Mouse (Mus musculus) WW6 (cell line): ENCODE measurements around the gene Sh2d1b2.
"Not testable (repeated sequence)": the region's sequence is repeated elsewhere in the genome, so short reads cannot be mapped to it uniquely, and the experiment has no call there.

ENCODE experiments used
- DNase-seq: peaks from one replicate; pipeline ENCODE4 v3.0.0-alpha.2; 2013; ENCODE audit warnings: low read depth, low spot score

Sh2d1b2 gene

GRCm38 (mm10) chr1:170232688-170233087 is at the start of gene Sh2d1b2:
Gene Sh2d1b2 (plus strand): TSS chr1:170232749.
- not testable (repeated sequence) for DNase-seq

GRCm38 (mm10) chr1:170185137-170185536 is 47.4 kb upstream of the Sh2d1b2 start:
- no peak for DNase-seq

DNA sequence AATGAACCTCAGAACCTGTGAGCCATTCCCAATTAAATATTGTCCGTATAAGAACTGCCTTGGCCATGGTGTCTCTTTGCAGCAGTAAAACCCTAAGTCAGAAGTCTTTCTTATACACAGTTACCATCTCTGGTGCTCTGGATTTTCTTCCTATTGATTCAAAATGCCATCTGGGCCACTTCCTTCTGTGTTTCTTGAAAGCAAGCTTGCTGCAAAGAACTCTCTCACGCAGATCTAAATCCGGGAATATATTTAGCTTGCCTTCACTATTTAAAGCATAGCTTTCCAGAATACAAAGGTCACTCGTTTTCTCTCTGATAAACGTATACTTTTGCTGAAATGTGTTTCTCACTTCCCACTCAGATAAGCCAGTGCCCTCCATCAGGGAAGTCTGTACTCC is 46.0 kb upstream of the Sh2d1b2 start:
- DNase-seq = no peak

- no peak for DNase-seq
These were observed 43.9 kb upstream of the Sh2d1b2 start for GRCm38 (mm10) chr1:170188601-170189000.

GRCm38 (mm10) chr1:170190225-170190624 is 42.3 kb upstream of the Sh2d1b2 start:
- DNase-seq = no peak

- DNase-seq = no peak
These were observed 40.6 kb upstream of the Sh2d1b2 start for GRCm38 (mm10) chr1:170191925-170192324.

GRCm38 (mm10) chr1:170196211-170196610 is 36.3 kb upstream of the Sh2d1b2 start:
- no peak for DNase-seq

DNA sequence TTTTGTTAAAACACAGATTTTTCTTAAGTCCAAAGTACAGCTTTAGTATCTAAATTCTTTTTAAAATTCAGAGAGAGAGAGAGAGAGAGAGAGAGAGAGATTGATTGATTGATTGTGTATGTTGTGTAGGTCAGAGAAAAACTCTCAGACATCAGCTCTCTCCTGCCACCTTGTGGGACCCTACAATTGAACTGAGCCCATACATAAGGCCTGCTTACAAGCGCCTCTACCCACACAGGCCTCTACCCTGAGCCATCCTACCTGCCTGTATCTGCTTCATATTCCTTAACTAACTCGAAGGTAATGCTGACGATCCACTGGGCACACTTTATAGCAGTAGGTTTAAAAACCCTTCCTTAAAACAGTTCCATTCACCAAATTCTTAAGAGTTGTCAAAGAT is 32.2 kb upstream of the Sh2d1b2 start:
- no peak for DNase-seq

- no peak for DNase-seq
These were observed 26.2 kb upstream of the Sh2d1b2 start for GRCm38 (mm10) chr1:170206395-170206794.

GRCm38 (mm10) chr1:170213181-170213879 is 19.2 kb upstream of the Sh2d1b2 start:
- DNase-seq = no peak

DNA sequence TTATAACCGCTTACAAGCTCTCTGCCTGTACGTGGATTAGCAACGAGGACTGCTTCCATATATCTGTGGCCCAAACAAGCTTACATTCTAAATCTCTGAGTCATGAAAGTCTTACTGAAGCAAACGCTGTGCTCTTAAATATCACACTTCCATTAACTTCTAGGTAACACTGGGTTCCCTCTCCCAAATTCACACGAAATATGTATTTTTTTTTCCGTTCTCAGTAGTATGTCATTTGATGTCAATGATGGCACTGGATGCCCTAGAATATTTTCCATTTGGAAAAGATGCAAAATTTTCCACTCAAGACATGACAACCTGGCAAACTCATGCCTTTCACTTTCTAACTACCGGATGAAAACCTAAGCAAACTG is 18.2 kb upstream of the Sh2d1b2 start:
- no peak for DNase-seq

DNA sequence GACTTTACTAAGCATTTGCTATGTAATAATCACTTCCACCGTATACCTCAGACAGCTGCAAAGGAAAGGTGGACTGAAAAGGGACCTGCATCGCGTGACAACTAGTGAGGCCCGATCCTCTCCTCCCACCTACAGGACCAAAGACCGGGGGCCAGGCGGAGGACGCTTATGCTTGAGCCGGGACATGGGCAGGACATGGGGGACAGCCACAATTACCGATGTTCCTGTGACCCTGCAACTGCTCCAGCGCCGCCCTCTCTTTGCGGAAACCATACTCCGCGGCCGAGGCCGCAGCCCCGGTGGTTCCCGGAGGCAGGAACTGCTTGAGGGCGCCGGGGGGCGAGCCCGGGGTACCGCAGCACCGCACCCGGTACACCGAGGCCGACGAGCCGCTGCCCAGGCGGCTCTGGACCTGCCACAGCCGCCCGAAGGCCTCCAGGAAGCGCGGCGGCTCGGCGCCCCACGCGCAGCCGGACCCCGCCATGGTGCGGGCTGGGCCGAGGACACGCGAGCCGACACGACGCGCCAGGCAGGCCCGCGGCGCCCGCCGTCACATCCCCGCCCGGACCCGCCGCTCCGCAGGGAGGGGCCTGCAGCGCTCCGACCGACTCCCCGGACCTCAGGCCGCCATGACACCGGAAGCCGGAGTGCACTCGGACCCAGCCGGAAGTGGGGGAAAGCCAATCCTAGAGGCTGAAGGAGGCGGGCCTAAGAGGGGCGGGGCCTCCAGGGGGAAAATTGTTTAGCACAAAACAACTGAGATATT is 17.6 kb upstream of the Sh2d1b2 start, which contains the start of gene Uhmk1:
Gene Uhmk1 (minus strand): TSS at position 641 of the 766 bp plus-strand sequence.
- DNase-seq = peak; percentile 60

- no peak for DNase-seq
These were observed 17.0 kb upstream of the Sh2d1b2 start for GRCm38 (mm10) chr1:170215590-170215989.

- DNase-seq = no peak
These were observed 14.3 kb upstream of the Sh2d1b2 start for GRCm38 (mm10) chr1:170218091-170218884.

DNA sequence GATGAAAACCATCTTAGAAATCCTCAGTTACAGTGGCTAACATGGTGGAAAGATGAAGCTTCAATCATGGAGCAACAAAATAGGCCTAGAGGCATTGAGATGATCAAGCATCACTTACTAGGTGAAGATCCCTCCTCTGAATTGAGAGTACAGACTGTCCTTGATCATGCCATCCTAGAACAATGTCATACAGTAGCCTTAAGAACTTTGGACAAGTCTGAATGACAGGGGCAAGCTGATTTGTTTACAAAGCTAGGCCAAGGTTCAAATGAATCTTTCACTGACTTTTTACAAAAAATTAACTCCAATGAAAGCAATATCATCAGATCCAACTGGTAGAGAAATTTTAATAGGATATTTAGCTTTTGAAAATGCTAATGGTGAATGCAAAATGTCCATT is 12.2 kb upstream of the Sh2d1b2 start:
- no peak for DNase-seq

DNA sequence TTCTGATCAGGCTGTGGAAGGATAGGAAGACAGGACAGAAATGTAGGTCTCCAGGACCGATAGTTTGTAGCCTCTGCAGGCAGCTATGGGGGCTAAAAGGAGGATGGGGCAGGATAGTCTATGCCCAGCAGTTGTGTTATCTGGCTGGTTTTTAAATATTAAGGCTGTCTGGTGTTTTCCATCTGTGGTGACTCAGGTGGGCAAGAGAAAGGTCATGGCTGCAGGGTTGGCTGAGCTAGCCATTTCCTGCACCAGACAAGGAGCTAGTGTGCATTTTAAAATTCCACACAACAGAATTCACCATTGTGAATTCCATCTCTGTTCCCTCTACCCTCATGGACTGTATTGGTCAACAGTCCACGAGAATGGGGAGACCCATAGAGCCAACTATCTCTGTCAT is 9.3 kb upstream of the Sh2d1b2 start:
- no peak for DNase-seq

- no peak for DNase-seq
These were observed 12.5 kb downstream of the Sh2d1b2 start for GRCm38 (mm10) chr1:170245016-170245415.

DNA sequence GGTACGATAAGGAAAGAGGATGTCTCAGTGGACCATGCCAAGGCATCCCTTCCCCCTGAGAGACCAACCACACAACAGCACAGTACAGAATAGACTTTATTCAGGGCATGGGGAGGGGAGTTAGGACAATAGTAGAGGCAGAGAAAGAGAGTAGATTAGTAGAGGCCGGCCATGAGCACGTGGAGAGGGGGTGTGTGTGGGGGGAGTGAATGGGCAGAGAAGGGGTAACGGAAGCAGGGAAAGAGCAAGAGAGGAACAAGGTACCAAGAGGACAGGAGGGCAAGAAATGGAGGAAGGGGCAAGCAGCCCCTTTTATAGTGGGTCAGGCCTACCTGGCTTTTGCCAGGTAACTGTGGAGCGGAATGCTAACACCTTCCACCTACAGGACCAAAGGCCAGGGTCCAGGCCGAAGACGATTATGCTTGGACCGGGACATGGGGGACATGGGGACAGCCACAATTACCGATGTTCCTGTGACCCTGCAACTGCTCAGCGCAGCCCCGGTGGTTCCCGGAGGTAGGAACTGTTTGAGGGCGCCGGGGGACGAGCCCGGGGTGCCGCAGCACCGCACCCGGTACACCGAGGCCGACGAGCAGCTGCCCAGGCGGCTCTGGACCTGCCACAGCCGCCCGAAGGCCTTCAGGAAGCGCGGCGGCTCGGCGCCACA is 22.5 kb downstream of the Sh2d1b2 start:
- DNase-seq = no peak

DNA sequence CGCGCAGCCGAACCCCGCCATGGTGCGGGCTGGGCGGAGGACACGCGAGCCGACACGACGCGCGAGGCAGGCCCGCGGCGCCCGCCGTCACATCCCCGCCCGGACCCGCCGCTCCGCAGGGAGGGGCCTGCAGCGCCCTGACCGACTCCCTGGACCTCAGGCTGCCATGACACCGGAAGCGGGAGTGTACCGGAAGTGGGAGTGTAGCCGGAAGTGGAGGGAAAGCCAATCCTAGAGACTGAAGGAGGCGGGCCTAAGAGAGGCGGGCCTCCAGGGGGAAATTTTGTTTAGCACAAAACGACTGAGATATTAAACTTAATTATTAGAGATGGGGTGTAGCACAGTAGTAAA is 23.0 kb downstream of the Sh2d1b2 start:
- peak; percentile 40 for DNase-seq

- DNase-seq = no peak
These were observed 37.7 kb downstream of the Sh2d1b2 start for GRCm38 (mm10) chr1:170270281-170270680.

DNA sequence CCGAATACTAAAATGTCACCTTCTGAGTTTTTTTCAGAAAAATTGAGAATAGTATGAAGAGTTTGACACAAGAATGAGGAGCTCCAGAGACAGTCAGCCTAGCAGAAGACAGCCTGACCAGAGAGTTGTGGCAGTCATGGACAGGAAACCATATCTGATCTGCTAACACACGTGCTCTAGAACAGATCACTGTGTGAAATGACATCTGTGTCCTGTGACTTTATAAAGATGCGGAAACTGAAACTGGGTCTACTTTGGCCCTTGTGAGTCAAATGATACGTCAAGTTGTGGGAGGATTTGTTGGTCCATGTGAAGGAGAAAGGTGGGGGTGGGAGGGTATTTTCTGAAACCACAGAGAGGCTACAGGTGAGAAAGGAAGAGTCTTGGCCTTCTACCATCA is 38.1 kb downstream of the Sh2d1b2 start:
- DNase-seq = no peak

DNA sequence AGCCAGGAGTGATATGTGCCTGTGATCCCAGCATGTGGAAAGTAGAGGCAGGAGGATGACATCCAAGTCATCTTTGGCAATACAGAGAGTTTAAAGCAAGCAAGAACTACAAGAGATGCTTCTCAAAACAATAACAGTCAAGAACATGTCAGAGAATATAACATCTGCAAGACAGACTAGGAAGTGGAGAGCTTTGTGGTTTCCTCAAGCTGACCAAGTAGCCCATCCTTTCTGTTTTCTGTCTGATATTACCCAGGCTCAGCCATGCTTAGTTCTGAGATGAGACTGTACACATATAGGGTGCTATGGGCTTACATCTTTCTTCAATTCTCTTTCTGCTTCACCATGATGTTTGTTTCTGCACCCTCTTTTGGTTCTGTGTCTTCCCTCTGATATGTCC is 40.7 kb downstream of the Sh2d1b2 start:
- DNase-seq = no peak
